Mouse (Mus musculus) kidney, embryonic 15.5 days (tissue): ENCODE measurements around the gene Inpp1. TPM values are rescaled to one million over a fixed set of nuclear protein-coding genes. Genes with fewer than 3 reads are reported as not detected.
"Not testable (repeated sequence)": the region's sequence is repeated elsewhere in the genome, so short reads cannot be mapped to it uniquely, and the experiment has no call there.

Experiments used
- ATAC-seq: fragments of 200-750 bp; cut with Nextera tagmentation; replicated peaks from 2 replicates; pipeline ENCODE4 v1.8.0; 2017; ENCODE audit warnings: moderate TSS enrichment; ENCODE audit not compliant: low FRiP score
- H3K27ac ChIP-seq: fragments of 300-500 bp; sonication (generic); 2 replicates; pipeline ENCODE4 v1.5.1; 2015; ENCODE audit warnings: mild to moderate bottlenecking, inconsistent platforms
- H3K27me3 ChIP-seq: fragments of 300-500 bp; sonication (generic); 2 replicates; pipeline ENCODE4 v1.6.1; 2015; ENCODE audit warnings: inconsistent platforms
- H3K36me3 ChIP-seq: fragments of 300-500 bp; sonication (generic); 2 replicates; pipeline ENCODE4 v1.6.1; 2015; ENCODE audit warnings: inconsistent platforms
- H3K4me1 ChIP-seq: fragments of 300-500 bp; sonication (generic); 2 replicates; pipeline ENCODE4 v1.6.1; 2015; ENCODE audit warnings: inconsistent platforms
- H3K4me2 ChIP-seq: fragments of 300-500 bp; sonication (generic); 2 replicates; pipeline ENCODE4 v1.6.1; 2015; ENCODE audit warnings: moderate library complexity, mild to moderate bottlenecking, inconsistent platforms
- H3K4me3 ChIP-seq: fragments of 300-500 bp; sonication (generic); replicated peaks from 2 replicates; pipeline ENCODE4 v1.5.1; 2015; ENCODE audit warnings: mild to moderate bottlenecking, inconsistent platforms
- H3K9ac ChIP-seq: fragments of 300-500 bp; sonication (generic); 2 replicates; pipeline ENCODE4 v1.6.1; 2015; ENCODE audit warnings: mild to moderate bottlenecking, inconsistent platforms
- H3K9me3 ChIP-seq: fragments of 300-500 bp; sonication (generic); replicated peaks from 2 replicates; pipeline ENCODE4 v1.6.1; 2016; ENCODE audit warnings: inconsistent platforms
- WGBS: fragments of 180-500 bp; shearing (Covaris S2); methylation state at CpG from one replicate; pipeline ENCODE4 v1.1.7; 2015; ENCODE audit warnings: mixed read lengths; 5-methylcytosine and 5-hydroxymethylcytosine counted together
- polyA plus RNA-seq: library from polyadenylated mRNA; unstranded; fragments of >200 nt; fragmentation: Nextera tagmentation; extraction: Ambion mirVana; gene quantifications from 2 replicates; pipeline ENCODE4 v1.2.1, GENCODE M21; 2015

Gene Inpp1
- polyA plus RNA-seq, result 17.4 and 20.1 TPM in 2 replicates

- WGBS, result under 1% methylated on average over 59 of the region's 59 CpGs
- H3K4me2 ChIP-seq, result peak within 1 kb of the TSS; percentile 81
Measured at GRCm38 (mm10) chr1:52816910-52817812, at the start of gene Inpp1. Gene Inpp1 (minus strand): TSS chr1:52817688.

GRCm38 (mm10) chr1:52866007-52866406 lies 48.5 kb upstream of the Inpp1 start:
- Histone ChIP-seq H3K4me2 (no peak overlapping the region), H3K9me3 (no peaks in the 10 kb centered on the region), H3K36me3 (peaks cover 3% of the 10 kb centered on the region; the same call in 1 of the 2 replicates), H3K9ac (no peak overlapping the region), H3K4me3 (no peak overlapping the region), H3K4me1 (no peaks in the 10 kb centered on the region), H3K27me3 (no peaks in the 10 kb centered on the region), H3K27ac (no peak overlapping the region)
- ATAC-seq, result no peak
- WGBS, result 94% methylated on average over 3 of the region's 3 CpGs

More at GRCm38 (mm10) chr1:52816910-52817812, at the start of gene Inpp1:
- Histone ChIP-seq H3K36me3 (no peaks in the 10 kb centered on the region), H3K9me3 (no peaks in the 10 kb centered on the region), H3K4me3 (peak within 1 kb of the TSS; percentile 57), H3K27me3 (no peaks in the 10 kb centered on the region), H3K4me1 (peaks cover 16% of the 10 kb centered on the region), H3K9ac (peak within 1 kb of the TSS; percentile 70), H3K27ac (peak within 1 kb of the TSS; percentile 74)
- ATAC-seq, result peak; percentile 92

DNA sequence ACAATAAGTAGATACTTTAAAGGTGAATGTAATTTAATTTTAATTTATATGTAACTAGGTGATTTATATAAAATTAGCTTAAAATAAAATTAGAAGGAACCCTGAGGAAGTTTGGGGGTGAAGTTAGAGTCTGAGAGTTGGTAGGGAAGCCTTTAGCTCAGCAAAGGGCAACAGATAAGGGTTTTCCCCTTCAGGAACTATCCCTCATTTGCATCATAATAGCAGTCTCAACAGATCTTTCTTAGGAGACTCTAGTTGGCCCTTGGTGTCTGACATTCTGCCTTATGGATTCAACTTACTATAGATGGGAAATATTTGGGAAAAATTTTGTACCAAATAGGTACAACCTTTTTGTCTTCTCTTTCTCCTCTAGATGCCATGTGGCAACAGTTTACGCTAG lies 46.7 kb upstream of the Inpp1 start:
- no peaks in the 10 kb centered on the region for H3K27me3 ChIP-seq
- no peak overlapping the region for H3K27ac ChIP-seq
- H3K4me1 ChIP-seq, result no peaks in the 10 kb centered on the region
- H3K36me3 ChIP-seq, result peaks cover 13% of the 10 kb centered on the region; the same call in 1 of the 2 replicates
- no peaks in the 10 kb centered on the region for H3K9me3 ChIP-seq
- H3K4me3 ChIP-seq, result no peak overlapping the region
- no peak for ATAC-seq
- 100% methylated on average over 1 of the region's 1 CpGs for WGBS
- H3K9ac ChIP-seq, result no peak overlapping the region
- no peak overlapping the region for H3K4me2 ChIP-seq

DNA sequence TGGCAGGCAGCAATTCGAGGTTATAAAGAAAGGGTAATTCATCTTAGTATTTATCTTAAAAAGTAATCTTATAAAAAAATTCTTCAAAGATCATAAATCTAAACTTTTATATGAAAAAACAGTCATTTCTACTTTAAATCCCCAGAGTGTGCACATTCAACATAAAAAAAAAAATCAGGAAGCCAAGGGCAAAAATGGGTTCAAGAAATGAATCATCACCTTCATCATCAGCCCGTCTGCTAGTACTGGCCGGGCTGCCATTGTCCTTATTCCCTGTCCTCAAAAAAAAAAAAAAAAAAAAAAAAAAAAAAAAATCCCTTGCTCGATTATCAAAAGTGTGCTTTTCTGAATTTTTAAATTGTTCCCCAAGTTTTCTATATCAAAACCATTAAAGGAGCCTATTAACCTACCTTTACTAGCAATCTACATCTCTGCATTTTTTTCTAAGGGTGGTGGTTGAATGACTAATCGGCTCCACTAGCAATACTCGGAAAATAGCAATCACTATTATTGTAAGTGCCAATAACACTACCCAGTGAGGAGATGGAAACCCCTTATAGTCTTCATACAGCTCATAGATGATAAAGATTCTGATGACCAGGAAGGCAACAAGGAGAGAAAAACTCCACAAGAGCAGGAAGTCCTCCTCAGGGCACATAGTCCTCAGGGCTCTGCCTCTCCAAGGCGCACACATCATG lies 38.6 kb upstream of the Inpp1 start:
- H3K27me3 ChIP-seq, result no peaks in the 10 kb centered on the region
- whole genome bisulfite sequencing, result 87% methylated on average over 7 of the region's 7 CpGs
- H3K36me3 ChIP-seq, result 0 out of 2 replicates have a peak, but pooled peaks cover 10% of the 10 kb centered on the region
- H3K4me1 ChIP-seq, result no peaks in the 10 kb centered on the region
- no peak overlapping the region for H3K27ac ChIP-seq
- no peak overlapping the region for H3K9ac ChIP-seq
- no peak overlapping the region for H3K4me2 ChIP-seq
- H3K9me3 ChIP-seq, result no peaks in the 10 kb centered on the region
- no peak for ATAC-seq
- H3K4me3 ChIP-seq, result no peak overlapping the region

GRCm38 (mm10) chr1:52854029-52854428 lies 36.5 kb upstream of the Inpp1 start:
- H3K27me3 ChIP-seq, H3K4me3 ChIP-seq, H3K4me1 ChIP-seq, H3K27ac ChIP-seq, H3K36me3 ChIP-seq, H3K4me2 ChIP-seq, H3K9ac ChIP-seq, H3K9me3 ChIP-seq, ATAC-seq: not testable (repeated sequence)
- WGBS, result 82% methylated on average over 1 of the region's 1 CpGs

DNA sequence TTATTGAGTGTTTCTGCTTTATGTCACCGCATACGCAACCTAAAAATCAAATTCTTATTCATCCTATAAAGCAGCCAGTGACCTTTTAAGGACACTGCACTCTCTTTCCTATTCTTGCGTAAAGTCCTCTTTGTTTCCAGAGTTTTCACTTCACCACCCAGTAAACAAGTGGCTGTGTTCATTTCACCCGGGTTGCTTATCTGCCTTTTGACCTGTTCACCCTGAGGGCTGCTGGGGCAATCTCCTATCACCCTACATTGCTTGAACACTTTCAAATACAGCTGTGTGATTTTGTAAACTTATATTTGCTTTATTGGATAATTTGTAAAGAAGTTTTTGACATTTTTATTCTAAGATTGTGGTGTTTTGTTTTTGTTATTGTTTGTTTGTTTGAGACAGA lies 31.9 kb upstream of the Inpp1 start:
- WGBS, result 81% methylated on average over 4 of the region's 4 CpGs
- H3K4me1 ChIP-seq, result peaks cover 8% of the 10 kb centered on the region
- no peak overlapping the region for H3K4me2 ChIP-seq
- no peaks in the 10 kb centered on the region for H3K9me3 ChIP-seq
- no peak for ATAC-seq
- H3K36me3 ChIP-seq, result no peaks in the 10 kb centered on the region
- no peaks in the 10 kb centered on the region for H3K27me3 ChIP-seq
- H3K9ac ChIP-seq, result no peak overlapping the region
- no peak overlapping the region for H3K4me3 ChIP-seq
- no peak overlapping the region for H3K27ac ChIP-seq

- Histone ChIP-seq H3K9me3 (no peaks in the 10 kb centered on the region), H3K27me3 (no peaks in the 10 kb centered on the region), H3K36me3 (no peaks in the 10 kb centered on the region), H3K9ac (no peak overlapping the region), H3K4me2 (no peak overlapping the region), H3K4me1 (peaks cover 8% of the 10 kb centered on the region), H3K4me3 (no peak overlapping the region), H3K27ac (no peak overlapping the region)
- WGBS, result 91% methylated on average over 4 of the region's 4 CpGs
- ATAC-seq, result no peak
Measured at GRCm38 (mm10) chr1:52846556-52846955, 29.1 kb upstream of the Inpp1 start.

- peaks cover 8% of the 10 kb centered on the region for H3K4me1 ChIP-seq
- ATAC-seq, result peak; percentile 100
- H3K36me3 ChIP-seq, result no peaks in the 10 kb centered on the region
- no peaks in the 10 kb centered on the region for H3K9me3 ChIP-seq
- 2% methylated on average over 45 of the region's 45 CpGs for WGBS
- peak within 1 kb of the TSS; percentile 74 for H3K4me2 ChIP-seq
- H3K9ac ChIP-seq, result peak within 1 kb of the TSS; percentile 65
- H3K27me3 ChIP-seq, result no peaks in the 10 kb centered on the region
- H3K27ac ChIP-seq, result peak within 1 kb of the TSS; percentile 79
- H3K4me3 ChIP-seq, result peak within 1 kb of the TSS; percentile 71
Measured at GRCm38 (mm10) chr1:52844782-52845665, 27.5 kb upstream of the Inpp1 start, which contains the start of gene Hibch. Gene Hibch (plus strand): TSS chr1:52844929.

DNA sequence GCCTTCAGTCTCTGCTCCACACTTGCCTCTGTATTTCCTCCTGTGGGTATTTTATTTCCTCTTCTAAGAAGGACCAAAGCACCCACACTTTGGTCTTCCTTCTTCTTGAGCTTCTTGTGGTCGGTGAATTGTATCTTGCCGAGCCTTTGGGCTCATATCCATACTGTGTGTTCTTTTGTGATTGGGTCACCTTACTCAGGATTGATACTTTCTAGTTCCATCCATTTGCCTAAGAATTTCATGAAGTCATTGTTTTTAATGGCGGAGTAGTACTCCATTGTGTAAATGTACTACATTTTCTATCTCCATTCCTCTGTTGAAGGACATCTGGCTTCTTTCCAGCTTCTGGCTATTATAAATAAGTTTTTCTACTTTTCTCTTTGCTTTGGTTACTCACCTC lies 26.9 kb upstream of the Inpp1 start:
- Histone ChIP-seq H3K9ac (no peak overlapping the region), H3K36me3 (no peaks in the 10 kb centered on the region), H3K4me2 (peak overlapping the region; percentile 74), H3K4me1 (peaks cover 8% of the 10 kb centered on the region), H3K27ac (peak overlapping the region; percentile 50; the same call in 1 of the 2 replicates), H3K9me3 (no peaks in the 10 kb centered on the region), H3K27me3 (no peaks in the 10 kb centered on the region), H3K4me3 (peak overlapping the region; percentile 71)
- ATAC-seq, result peak; percentile 14; the same call in 1 of the 2 replicates
- 24% methylated on average over 3 of the region's 3 CpGs for WGBS

- no peak overlapping the region for H3K4me2 ChIP-seq
- no peaks in the 10 kb centered on the region for H3K4me1 ChIP-seq
- H3K36me3 ChIP-seq, result no peaks in the 10 kb centered on the region
- no peaks in the 10 kb centered on the region for H3K9me3 ChIP-seq
- no peak overlapping the region for H3K9ac ChIP-seq
- H3K27me3 ChIP-seq, result no peaks in the 10 kb centered on the region
- no peak for ATAC-seq
- H3K27ac ChIP-seq, result no peak overlapping the region
- 96% methylated on average over 3 of the region's 3 CpGs for WGBS
- H3K4me3 ChIP-seq, result no peak overlapping the region
Measured at GRCm38 (mm10) chr1:52839099-52839498, 21.6 kb upstream of the Inpp1 start.

DNA sequence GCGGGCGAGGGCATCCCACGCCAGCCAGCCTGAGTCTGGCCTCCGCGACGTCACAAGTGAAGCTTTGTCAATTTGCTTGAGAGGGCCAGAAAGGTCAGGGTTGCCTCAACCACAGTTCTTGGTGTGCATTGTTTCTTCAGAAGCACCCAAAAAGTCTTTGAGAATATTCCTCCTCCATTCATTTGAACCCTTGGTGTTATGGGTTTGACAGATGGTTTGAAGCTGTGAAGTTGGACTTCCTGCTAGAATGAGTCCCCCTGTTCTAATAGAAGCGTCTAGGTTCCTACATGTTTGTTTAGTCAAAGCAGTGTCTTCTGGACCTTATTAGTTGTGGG lies 292 bp upstream of the Inpp1 start:
- no peaks in the 10 kb centered on the region for H3K27me3 ChIP-seq
- no peaks in the 10 kb centered on the region for H3K36me3 ChIP-seq
- ATAC-seq, result no peak
- H3K4me3 ChIP-seq, result peak overlapping the region; percentile 57
- H3K9ac ChIP-seq, result peak overlapping the region; percentile 70
- peak overlapping the region; percentile 74 for H3K27ac ChIP-seq
- H3K4me1 ChIP-seq, result peaks cover 16% of the 10 kb centered on the region
- no peaks in the 10 kb centered on the region for H3K9me3 ChIP-seq
- 3% methylated on average over 7 of the region's 7 CpGs for WGBS
- peak overlapping the region; percentile 81 for H3K4me2 ChIP-seq
